Mouse (Mus musculus) lung, adult 2 months (tissue): Measurements from ENCODE around the gene Fgd5.

Experiments used
- CTCF ChIP-seq: fragments of 200-500 bp; IDR thresholded peaks from 2 replicates; pipeline ENCODE4 v1.5.1; 2011; ENCODE audit warnings: mild to moderate bottlenecking, low read length, control low read depth; ENCODE audit not compliant: insufficient read depth
- POLR2A ChIP-seq: fragments of 200-500 bp; IDR thresholded peaks from 2 replicates; pipeline ENCODE4 v1.6.1; 2011; ENCODE audit warnings: low read depth, mild to moderate bottlenecking, control low read depth, low read length, borderline replicate concordance; ENCODE audit errors: extremely low read depth

DNA sequence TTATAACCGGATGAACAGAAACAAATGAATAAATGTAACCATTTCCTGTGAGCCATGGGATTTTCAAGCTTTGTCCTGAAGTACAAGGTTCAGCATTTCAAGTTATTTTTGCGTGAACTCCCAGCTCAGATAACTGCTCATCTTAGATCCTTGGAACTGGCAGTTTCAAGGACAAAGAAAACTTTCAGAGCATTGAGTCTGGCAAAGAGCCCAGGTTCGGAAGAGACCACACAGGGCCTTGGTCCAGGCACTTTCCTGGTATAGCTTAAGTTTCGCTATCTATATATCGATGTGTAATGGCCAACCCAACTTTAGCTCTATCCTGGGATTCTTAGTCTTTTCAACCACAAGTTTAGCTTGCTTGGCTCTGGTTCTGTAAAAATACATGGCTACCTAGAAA lies 47.4 kb upstream of the Fgd5 start:
- TF ChIP-seq POLR2A (no peak), CTCF (no peak)
